Mouse (Mus musculus): ENCODE data around the gene Trim12c. TPM values are rescaled to one million over a fixed set of nuclear protein-coding genes. Genes with fewer than 3 reads are reported as not detected.
"Not testable (repeated sequence)": the region's sequence is repeated elsewhere in the genome, so short reads cannot be mapped to it uniquely, and the experiment has no call there.

Gene Trim12c
- total RNA-seq (2017): 25.4 and 31.8 TPM in 2 replicates

DNA sequence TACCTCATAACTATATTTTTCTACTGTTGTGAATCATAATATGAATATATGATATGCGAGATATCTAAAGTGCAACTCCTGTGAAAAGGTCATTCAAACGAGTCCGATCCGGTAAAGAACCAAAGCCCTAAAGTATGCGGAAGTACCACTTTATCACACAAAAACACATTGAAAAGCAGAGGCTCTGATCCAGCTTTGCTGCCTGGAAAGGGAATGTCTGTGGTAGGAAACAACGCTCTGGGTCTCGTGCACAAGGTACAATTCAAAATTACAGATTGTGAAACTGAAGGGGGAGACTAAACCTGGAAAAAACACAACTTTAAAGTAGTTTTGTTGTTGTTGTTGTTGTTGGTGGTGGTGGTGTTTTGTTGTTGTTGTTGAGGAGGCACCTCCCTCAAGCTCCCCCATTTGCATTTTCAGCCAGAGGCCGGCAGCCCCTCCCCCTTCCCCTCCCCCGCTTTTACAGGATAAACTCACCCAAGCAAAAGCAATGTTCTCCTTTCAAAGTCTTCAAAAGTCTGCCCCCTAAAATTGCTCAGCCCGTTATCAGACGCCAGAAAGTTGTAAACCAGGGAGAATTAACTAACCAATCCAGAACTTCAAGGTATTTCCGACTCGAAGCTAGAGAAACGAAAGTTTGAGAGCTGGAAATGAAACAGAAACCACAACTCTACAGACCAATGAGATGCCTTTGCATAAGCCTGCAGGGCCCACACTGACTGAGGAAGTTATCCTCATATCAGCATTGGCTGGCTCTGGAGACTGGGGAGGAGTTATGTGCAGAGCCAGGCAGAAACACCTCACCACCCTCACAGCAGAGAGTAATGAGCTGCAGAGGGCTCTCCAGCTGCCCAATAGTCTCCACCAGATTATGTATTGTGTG is at the start of gene Trim12c:
Gene Trim12c, minus strand, starts transcription at position 646 of the 883 bp plus-strand sequence.
- peak; percentile 97 for ATAC-seq (replicated peaks; ENCODE audit: low read depth, poor library complexity, severe bottlenecking)

- peak; percentile 58 for ATAC-seq (replicated peaks; ENCODE audit: low read depth, poor library complexity, severe bottlenecking)
Observed at GRCm38 (mm10) chr7:104401140-104401539, 48.0 kb upstream of the Trim12c start.

- peak; percentile 72 for ATAC-seq (replicated peaks; ENCODE audit: low read depth, poor library complexity, severe bottlenecking)
Observed at GRCm38 (mm10) chr7:104400698-104401097, 47.5 kb upstream of the Trim12c start, which contains the start of gene Trim30c. Trim30c (minus strand) TSS chr7:104400837.

DNA sequence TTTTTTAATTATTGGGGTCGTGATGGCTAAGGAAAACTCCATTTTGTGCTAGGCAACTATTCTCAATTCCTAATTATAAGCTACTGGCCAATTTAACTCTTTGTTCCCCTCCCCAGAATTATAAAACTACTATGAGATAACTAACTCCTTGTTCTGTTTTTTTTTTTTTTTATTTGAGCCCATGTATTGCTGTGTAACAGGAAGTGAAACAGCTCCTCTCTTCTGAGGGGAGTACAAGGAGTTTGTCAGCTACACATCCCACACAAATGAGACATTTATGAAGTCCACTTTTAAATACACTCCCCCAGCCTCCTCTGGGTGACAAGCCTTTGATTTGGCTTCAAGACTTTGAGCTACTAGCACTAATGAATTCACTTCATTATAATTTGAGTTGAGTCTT is 45.3 kb upstream of the Trim12c start:
- peak; percentile 64; the same call in 1 of the 2 replicates for ATAC-seq (replicated peaks; ENCODE audit: low read depth, poor library complexity, severe bottlenecking)

DNA sequence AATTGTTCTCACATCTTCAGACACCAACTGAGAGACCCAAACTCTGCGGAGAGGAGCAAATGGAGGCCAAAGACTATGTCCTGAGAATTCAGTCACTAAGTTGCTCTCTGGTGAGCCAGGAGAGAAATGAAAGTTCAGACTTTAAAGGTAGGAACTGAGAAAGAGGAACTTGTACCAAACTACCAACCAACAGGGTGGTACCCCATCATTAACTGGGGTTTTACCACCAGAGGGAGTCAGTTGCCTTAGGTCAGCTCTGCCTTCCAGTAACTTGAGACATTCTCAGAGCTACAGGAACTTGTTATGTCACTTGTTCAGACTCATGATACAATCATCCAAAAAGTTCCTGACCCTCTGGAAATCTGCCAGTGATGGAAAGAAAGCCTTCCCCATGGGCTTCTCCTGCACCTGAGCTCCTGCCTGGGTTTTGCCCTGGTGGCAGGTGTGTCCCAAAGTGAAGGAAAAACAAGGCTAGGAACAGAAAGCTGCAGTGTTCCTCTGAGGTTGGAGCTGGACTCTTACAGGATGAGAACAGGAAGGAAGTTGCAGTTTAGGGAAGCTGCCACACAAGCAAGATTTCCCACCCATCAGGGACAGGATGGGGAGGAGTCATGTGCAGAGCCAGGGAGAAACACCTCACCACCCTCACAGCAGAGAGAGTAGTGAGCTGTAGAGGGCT is 16.7 kb upstream of the Trim12c start, which contains the start of gene Trim30b:
Gene Trim30b, minus strand, starts transcription at position 149 of the 679 bp plus-strand sequence.
- peak; percentile 98 for ATAC-seq (replicated peaks; ENCODE audit: low read depth, poor library complexity, severe bottlenecking)

- ATAC-seq (replicated peaks; ENCODE audit: low read depth, poor library complexity, severe bottlenecking): no peak
Observed at GRCm38 (mm10) chr7:104366339-104366738, 13.2 kb upstream of the Trim12c start.

DNA sequence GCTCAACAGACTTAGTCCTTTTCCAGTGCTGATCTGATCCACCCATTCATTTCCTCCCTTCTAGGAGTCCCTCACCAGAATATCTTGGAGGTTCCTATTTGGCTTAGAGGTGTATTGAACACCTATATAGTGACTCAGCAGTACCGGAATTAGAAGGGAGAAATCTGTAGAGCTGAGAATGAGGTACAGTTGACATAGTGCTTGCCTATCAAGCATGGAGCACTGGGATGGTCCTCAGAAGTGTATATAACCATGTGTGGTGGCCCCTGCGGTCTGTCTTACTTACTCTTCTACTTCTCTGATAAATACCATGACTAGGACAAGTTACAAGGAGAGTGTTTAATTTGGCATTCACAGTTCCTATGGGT is 422 bp upstream of the Trim12c start:
- no peak for ATAC-seq (replicated peaks; ENCODE audit: low read depth, poor library complexity, severe bottlenecking)

GRCm38 (mm10) chr7:104348043-104348442 is 5.1 kb downstream of the Trim12c start:
- ATAC-seq (replicated peaks; ENCODE audit: low read depth, poor library complexity, severe bottlenecking): peak; percentile 38; the same call in 1 of the 2 replicates

GRCm38 (mm10) chr7:104340744-104341143 is 12.4 kb downstream of the Trim12c start:
- not testable (repeated sequence) for ATAC-seq (replicated peaks; ENCODE audit: low read depth, poor library complexity, severe bottlenecking)

GRCm38 (mm10) chr7:104335547-104335946 is 17.6 kb downstream of the Trim12c start:
- ATAC-seq (replicated peaks; ENCODE audit: low read depth, poor library complexity, severe bottlenecking): not testable (repeated sequence)

GRCm38 (mm10) chr7:104329171-104329570 is 24.0 kb downstream of the Trim12c start, which contains the start of gene Trim34b:
Trim34b (plus strand) TSS chr7:104329471.
- ATAC-seq (replicated peaks; ENCODE audit: low read depth, poor library complexity, severe bottlenecking): not testable (repeated sequence)

DNA sequence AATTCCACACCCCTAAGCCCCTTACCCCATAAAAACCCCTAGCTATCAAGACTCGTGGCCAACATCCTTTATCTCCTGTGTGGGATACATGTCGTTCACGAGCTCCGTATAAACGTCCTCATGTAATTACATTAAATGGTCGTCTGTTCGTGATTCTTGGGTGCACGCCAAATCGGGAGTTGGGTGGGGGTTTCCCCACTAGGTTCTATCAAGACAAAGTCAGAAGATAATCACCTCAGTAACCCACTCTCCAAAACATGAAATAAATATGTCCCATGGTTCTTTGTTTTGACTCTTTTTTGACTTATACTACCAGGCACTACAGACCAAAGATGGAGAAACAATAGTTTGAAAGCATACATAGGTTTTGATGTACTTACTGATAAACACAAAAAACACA is 31.1 kb downstream of the Trim12c start:
- no peak for ATAC-seq (replicated peaks; ENCODE audit: low read depth, poor library complexity, severe bottlenecking)

- ATAC-seq (replicated peaks; ENCODE audit: low read depth, poor library complexity, severe bottlenecking): peak; percentile 93
Observed at GRCm38 (mm10) chr7:104315369-104316080, 37.6 kb downstream of the Trim12c start, which contains the start of gene Trim12a. Trim12a (minus strand) TSS chr7:104315466.

DNA sequence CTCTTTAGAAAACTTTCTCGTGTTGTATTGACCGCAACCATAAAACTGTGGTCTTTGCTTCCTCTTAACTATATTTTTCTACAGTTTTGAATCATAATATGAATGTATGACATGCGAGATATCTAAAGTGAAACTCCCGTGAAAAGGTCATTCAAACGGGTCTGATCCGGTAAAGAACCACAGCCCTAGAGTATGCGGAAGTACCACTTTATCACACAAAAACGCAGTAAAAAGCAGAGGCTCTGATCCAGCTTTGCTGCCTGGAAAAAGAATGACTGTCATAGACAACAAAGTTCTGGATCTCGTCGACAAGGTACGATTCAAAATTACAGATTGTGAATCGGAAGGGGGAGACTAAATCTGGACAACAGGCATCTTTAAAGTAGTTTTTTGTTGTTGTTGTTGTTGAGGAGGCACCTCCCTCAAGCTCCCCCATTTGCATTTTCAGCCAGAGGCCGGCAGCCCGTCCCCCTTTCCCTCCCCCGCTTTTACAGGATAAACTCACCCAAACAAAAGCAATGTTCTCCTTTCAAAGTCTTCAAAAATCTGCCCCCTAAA is 38.3 kb downstream of the Trim12c start:
- peak; percentile 69 for ATAC-seq (replicated peaks; ENCODE audit: low read depth, poor library complexity, severe bottlenecking)

- no peak for ATAC-seq (replicated peaks; ENCODE audit: low read depth, poor library complexity, severe bottlenecking)
Observed at GRCm38 (mm10) chr7:104291638-104292400, 61.3 kb downstream of the Trim12c start.

DNA sequence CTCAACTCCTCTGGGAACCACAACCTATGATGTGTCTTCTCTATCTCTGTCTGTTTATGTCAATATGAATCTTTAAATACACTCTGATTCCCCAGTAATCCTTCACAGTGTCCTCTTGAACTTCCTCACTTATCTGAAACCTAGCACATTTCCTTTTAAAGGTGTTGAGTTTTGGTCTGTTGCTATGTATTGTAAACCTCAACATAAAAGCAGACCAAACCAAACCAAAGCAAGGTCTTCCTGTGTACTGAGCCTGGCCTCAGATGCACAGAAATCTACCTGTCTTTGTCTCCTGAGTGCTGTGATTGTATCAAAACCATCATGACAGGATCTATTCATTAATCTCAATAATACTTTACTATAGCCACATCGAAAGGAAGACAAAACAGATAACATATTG is 62.5 kb downstream of the Trim12c start:
- no peak for ATAC-seq (replicated peaks; ENCODE audit: low read depth, poor library complexity, severe bottlenecking)
